Mouse (Mus musculus): ENCODE data around the gene Mcm3. TPM values are rescaled to one million over a fixed set of nuclear protein-coding genes. Genes with fewer than 3 reads are reported as not detected.
"Not testable (repeated sequence)": the region's sequence is repeated elsewhere in the genome, so short reads cannot be mapped to it uniquely, and the experiment has no call there.

Gene Mcm3
- total RNA-seq, 2 experiments from 2014 or later, result 2.6 to 3.0 TPM

DNA sequence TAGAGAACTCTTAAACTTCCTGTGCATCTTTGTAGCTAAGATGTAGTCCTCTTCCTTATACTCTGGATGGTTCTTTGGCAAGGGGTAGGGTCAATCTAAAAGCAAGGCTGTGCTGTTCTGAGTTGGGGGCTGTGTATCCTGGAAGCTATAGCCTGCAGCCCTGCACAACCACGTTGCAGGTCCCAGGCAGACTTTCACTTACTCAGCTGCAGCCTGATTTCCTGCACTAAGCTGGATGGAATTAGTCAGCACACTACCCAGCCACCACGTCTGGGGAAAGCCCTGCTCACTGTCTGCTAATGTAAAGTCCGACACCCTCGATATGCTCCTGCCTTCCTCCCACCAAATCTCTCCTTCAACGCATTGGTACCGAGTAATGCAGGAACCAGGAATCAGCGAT, 28.7 kb downstream of the Mcm3 start:
- Histone ChIP-seq H3K4me3 (no peak overlapping the region), H3K27ac (no peak overlapping the region)
- TF ChIP-seq CTCF (IDR thresholded peaks at IDR 0.05), result no peak
- no peak for DNase-seq
- intact Hi-C loops (cut with DNase I), result no loop called here

DNA sequence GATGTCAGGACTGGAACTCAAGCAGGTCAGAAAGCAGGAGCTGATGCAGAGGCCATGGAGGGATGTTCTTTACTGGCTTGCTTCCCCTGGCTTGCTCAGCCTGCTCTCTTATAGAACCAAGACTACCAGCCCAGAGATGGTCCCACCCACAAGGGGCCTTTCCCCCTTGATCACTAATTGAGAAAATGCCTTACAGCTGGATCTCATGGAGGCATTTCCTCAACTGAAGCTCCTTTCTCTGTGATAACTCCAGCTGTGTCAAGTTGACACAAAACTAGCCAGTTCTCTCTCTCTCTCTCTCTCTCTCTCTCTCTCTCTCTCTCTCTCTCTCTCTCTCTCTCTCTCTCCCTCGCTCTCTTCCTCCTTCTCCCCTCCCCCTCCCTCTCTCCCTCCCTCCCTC, 29.6 kb downstream of the Mcm3 start, which contains the start of gene Il17f:
Il17f (minus strand) TSS at position 101 of the 400 bp plus-strand sequence.
- H3K27ac ChIP-seq; DNase-seq; H3K4me3 ChIP-seq; intact Hi-C loops (cut with DNase I): not testable (repeated sequence)

DNA sequence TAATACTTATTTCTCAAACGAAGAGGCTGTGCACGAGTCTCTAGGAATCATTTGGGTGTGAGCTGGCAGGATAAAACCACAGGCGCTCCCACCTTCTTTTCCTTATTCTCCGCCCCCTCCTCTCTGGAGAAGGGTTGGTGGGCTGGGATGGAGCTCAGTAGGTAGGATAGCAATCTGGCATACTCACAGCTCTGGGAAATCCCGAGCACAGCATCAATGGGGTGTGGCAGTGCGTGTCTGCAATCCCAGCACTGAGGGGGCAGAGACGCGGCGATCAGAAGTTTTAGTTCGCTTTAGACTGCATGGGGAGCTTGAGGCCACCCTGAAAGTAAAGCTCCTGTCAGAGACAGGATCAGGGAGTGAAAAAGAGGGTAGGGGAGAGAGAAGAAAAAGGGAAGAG, 31.7 kb downstream of the Mcm3 start:
- intact Hi-C loops (cut with DNase I), result no loop called here
- H3K27ac ChIP-seq, result no peak overlapping the region
- no peak for DNase-seq
- no peak for TF ChIP-seq CTCF (IDR thresholded peaks at IDR 0.05)
- H3K4me3 ChIP-seq, result no peak overlapping the region

DNA sequence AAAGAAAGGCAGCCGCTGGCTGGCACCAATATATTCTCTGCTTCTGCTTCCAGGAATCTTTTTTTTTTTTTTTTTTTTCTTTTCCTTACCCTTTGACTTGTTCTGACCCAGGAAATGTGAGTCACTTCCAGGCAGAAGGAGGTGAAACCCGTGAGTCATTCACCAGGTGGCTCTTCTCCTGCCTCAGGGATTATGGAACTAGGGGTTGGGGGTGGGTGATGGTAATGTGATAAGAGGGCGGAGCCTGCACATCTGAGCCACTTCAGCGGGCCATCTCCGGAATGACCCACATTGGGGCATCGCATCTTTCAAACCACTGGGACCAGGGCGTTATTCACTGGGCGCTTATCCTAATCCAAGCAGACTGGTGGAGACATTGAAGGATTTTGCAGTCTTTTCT, 33.1 kb downstream of the Mcm3 start:
- TF ChIP-seq CTCF (IDR thresholded peaks at IDR 0.05), result no peak
- Histone ChIP-seq H3K4me3 (no peak overlapping the region), H3K27ac (no peak overlapping the region)
- DNase-seq, result no peak
- intact Hi-C loops (cut with DNase I), result no loop called here

DNA sequence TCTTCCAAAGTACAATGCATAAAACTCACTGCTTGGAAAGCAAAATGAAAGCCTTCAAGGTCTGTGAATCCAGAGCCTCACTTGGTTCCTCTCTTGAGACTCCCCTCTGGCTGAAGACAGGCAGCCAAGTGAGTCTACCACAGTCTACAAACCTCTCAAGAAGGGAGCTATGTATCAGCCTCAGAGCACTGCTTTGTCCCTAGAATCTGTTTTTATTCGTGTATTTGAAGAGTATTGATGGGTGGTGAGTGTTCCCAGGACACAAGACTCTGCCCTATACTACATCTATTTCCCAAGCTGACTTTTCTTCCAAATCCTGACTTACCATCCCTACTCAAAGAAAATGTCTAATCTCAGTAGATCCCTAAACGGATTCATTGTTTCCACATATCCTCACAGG, 41.7 kb downstream of the Mcm3 start:
- Histone ChIP-seq H3K4me3 (no peak overlapping the region), H3K27ac (no peak overlapping the region)
- intact Hi-C loops (cut with DNase I), result no loop called here
- no peak for DNase-seq
- TF ChIP-seq CTCF (IDR thresholded peaks at IDR 0.05), result no peak

DNA sequence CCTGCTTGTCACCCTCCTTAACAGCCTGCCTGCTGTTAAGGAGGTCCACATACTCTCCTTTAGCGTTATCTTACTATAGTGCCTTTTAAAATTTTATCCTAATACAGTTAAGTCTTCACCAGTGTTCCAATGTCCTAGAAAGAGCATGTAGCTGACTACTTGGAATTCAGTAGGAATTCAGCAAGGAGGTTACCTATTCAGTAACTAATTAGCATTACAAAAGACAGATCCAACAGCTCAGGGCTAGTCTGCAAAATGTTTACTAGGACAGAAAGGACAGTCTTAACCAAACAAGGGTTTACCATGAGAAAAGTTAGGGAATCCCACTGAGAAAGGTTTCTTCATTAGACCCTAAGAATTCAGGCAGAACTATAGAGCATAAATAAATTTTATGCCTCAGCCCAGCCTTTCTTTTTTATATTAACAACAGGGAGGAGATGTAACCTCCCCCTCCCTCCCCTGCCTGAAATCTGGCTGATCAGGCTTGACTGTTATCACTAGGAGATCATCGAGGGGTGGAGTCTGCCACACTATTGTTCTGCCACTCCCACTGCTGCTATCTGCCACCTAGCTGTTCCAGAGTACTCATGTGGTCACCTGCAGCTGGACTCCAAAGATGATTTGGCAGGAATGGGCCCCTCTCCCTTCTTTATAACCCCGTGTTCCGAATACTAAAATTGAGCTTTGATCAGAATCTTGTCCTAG, 45.9 kb downstream of the Mcm3 start:
- H3K4me3 ChIP-seq; H3K27ac ChIP-seq; DNase-seq; intact Hi-C loops (cut with DNase I): not testable (repeated sequence)

DNA sequence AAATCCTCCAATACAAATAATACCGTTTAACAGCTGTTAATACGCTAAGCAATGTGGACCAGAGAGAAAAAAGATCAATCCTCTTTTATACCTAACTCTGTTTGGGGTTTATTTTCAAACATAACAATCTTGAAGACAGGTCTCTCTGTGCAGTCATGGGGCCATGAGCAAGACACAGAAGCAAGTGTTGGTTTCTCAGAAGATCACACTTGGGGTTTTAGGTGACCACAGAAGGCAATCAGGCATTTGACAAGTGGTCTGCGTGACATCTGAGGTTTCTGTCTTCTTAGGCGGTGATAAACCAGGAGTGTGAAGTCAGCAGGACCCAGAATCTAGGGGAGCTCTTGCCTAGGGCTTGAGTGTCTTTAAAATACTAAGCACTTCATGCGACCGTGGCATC, 53.6 kb downstream of the Mcm3 start:
- no peak for TF ChIP-seq CTCF (IDR thresholded peaks at IDR 0.05)
- intact Hi-C loops (cut with DNase I), result no loop called here
- no peak for DNase-seq
- Histone ChIP-seq H3K4me3 (no peak overlapping the region), H3K27ac (no peak overlapping the region)

DNA sequence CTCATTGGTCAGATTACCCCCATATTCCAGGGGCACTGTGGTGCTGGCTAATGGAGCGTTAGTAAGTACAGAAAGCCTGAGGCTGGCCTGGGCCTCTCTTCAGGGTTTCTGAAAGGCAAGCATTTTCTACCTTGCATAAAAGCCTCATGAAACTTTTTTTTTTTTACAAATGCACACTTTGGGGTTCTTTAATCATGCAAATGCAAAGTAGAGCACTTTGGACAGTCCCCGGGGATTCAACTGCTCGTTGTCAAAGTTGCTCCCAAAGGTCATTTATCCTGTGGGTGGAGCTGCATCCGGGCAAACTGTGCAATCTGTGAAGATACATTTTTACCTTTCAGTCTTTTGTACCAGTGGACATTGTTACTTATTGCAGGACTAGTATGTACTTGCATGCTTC, 58.7 kb downstream of the Mcm3 start:
- no peak for TF ChIP-seq CTCF (IDR thresholded peaks at IDR 0.05)
- Histone ChIP-seq H3K27ac (no peak overlapping the region), H3K4me3 (no peak overlapping the region)
- no peak for DNase-seq
- intact Hi-C loops (cut with DNase I), result no loop called here

DNA sequence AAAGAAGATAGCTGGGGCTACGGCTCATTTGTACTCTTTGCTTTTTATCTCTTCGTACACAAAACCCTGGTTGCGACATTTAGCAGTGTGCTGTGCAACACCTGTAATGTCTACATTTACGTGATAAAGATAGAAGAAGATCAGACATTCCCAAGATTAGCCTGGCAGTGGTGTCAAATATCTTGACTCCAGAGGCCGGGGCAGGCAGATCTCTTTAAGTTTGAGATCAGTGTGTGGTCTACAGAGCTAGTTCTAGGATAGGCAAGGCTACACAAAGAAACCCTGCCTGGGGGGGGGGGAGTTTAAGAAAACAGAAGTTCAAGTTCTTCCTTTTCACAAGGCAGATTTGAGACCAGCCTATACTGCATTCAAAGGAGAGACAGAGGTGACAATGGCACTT, 59.8 kb downstream of the Mcm3 start:
- Histone ChIP-seq H3K27ac (no peak overlapping the region), H3K4me3 (no peak overlapping the region)
- intact Hi-C loops (cut with DNase I), result no loop called here
- DNase-seq, result no peak
- no peak for TF ChIP-seq CTCF (IDR thresholded peaks at IDR 0.05)

DNA sequence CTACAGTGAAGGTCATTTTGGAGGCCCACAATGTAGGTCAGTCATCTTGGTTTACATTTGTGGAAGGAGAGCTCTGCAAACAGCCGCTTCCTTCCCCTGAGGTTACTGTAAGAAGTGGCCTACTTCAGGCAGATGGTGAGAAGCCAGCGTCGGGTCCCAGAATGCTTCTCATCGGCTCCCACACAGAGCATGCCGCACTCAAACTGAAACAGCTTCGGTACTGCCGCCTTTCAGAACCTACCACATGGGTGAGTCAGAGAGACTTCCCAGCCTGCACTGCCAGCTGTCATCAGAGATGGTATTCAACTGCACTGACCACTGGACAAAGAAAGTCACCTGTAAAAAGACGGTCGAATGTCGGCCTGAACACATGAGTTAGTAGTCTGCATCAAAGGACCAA, 60.3 kb downstream of the Mcm3 start:
- no peak for DNase-seq
- no peak for TF ChIP-seq CTCF (IDR thresholded peaks at IDR 0.05)
- no peak overlapping the region for H3K4me3 ChIP-seq
- no peak overlapping the region for H3K27ac ChIP-seq
- intact Hi-C loops (cut with DNase I), result no loop called here

DNA sequence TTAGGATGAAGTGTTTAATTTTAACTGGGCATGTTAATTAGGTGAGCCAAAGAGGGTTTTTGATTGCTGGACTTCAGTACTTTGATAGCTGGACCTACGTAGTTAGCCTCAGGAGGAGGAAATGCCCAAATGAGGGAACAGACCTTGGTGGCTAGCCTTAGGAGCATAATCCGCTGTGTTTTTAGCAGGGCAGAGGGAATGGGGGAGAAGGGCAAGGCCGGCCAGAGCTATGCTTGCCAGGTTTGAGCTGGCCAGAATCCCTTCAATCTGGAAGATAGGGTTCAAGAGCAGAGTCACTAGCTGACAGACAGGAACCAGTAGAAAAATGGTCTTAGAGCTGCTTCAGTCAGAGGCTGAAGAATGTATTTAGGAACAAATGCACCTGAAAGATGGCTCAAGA, 62.5 kb downstream of the Mcm3 start:
- no peak overlapping the region for H3K4me3 ChIP-seq

DNA sequence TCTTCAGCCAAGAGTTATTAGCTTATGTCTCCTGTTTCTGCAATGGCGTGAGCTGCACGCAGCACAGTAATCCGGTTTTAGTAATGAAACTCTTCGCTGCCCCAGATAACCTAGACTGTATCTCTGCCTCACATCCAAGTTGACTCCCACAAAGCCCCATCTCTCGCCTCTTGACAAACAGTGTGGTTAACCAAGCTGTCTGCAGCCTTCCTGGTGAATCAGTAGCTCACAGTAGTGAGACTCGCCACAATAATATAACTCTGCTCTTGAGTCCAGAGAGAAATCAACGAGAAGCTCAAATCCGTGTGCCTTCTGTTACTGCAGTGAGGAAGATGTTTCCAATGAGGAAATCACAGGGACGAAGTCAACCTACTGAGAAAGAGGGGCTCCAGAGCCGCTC, 65.7 kb downstream of the Mcm3 start:
- H3K27ac ChIP-seq, result no peak overlapping the region
- no peak for DNase-seq
- no peak overlapping the region for H3K4me3 ChIP-seq
- TF ChIP-seq CTCF (IDR thresholded peaks at IDR 0.05), result no peak
- intact Hi-C loops (cut with DNase I), result loop anchor here (5.0 kb wide), 1 partner anchor 142 kb away; no protein-coding TSS in a partner anchor

More for the DNA sequence above, 62.5 kb downstream of the Mcm3 start:
- DNase-seq, result no peak
- no peak for TF ChIP-seq CTCF (IDR thresholded peaks at IDR 0.05)
- intact Hi-C loops (cut with DNase I), result no loop called here
- H3K27ac ChIP-seq, result no peak overlapping the region

Other genes starting within 250 kb of the Mcm3 start
- under 1 TPM in 1 of 2 experiments, not detected in 1; 0.06 TPM for gene Pkhd1, start 202.2 kb downstream of the Mcm3 start, total RNA-seq (2021)
- not detected for gene Il17a, start 89.4 kb downstream of the Mcm3 start, total RNA-seq (2021)
- gene Il17f, start 29.7 kb downstream of the Mcm3 start, total RNA-seq (2021), result not detected
- gene Paqr8, start 70.3 kb upstream of the Mcm3 start, total RNA-seq (2021), result under 1 TPM; 0.36 to 0.73 TPM
- gene Efhc1, start 131.3 kb upstream of the Mcm3 start, total RNA-seq (2021), result under 1 TPM; 0.18 to 0.50 TPM

Measured in gastrocnemius, adult 2 months (tissue).